Mouse (Mus musculus): ENCODE measurements at regions not wholly inside any gene's neighbourhood (a gene's known extent, or its start where the extent isn't known, plus 50 kb on each side); places are given as distances from the start of the nearest gene placed in this dataset.

- H3K9me3 ChIP-seq (ENCODE audit: control insufficient read depth, insufficient read depth, low read depth, low read length), result no peaks in the 10 kb centered on the region
- in situ Hi-C loops (cut with MboI; ENCODE audit: low sequenced_read_pairs in 2 of 2, unreplicated experiment in 2 of 2), result no loop called here
- no peak for DNase-seq (ENCODE audit: low read depth, low spot score)
Observed at GRCm38 (mm10) chr16:27962811-27963210, 574.1 kb downstream of the Ccdc50 start.

GRCm38 (mm10) chr16:27978730-27979440 is 590.2 kb downstream of the Ccdc50 start:
- Histone ChIP-seq H3K27ac (ENCODE audit: insufficient read depth, low read depth, low read length, poor library complexity, severe bottlenecking) (no peak overlapping the region), H3K4me1 (ENCODE audit: control insufficient read depth in 2 of 2, insufficient read depth in 2 of 2, low read length in 2 of 2, poor library complexity in 1 of 2) (no peaks in the 10 kb centered on the region), H3K4me3 (ENCODE audit: insufficient read depth in 1 of 2, low read depth in 1 of 2, low read length in 2 of 2, poor library complexity in 1 of 2, severe bottlenecking in 1 of 2) (no peak overlapping the region), H3K9ac (ENCODE audit: insufficient read depth, low read depth, low read length, poor library complexity, severe bottlenecking) (no peak overlapping the region), H3K9me3 (ENCODE audit: control insufficient read depth, insufficient read depth, low read depth, low read length) (no peaks in the 10 kb centered on the region), H3K36me3 (ENCODE audit: control insufficient read depth, insufficient read depth, low read length, poor library complexity, severe bottlenecking) (no peaks in the 10 kb centered on the region)
- TF ChIP-seq HCFC1 (IDR thresholded peaks at IDR 0.05; ENCODE audit: borderline replicate concordance, insufficient read depth, low read length), result no peak
- TF ChIP-seq ZC3H11A (IDR thresholded peaks at IDR 0.05; ENCODE audit: borderline replicate concordance, low read depth, low read length), result no peak
- no peak for TF ChIP-seq ZNF384 (IDR thresholded peaks at IDR 0.05; ENCODE audit: low read depth, low read length)
- TF ChIP-seq CHD2 (IDR thresholded peaks at IDR 0.05; ENCODE audit: low read depth, low read length), result no peak
- TF ChIP-seq MAFK (IDR thresholded peaks at IDR 0.05; ENCODE audit: insufficient read depth, low read depth, low read length), result no peak
- DNase-seq (ENCODE audit: low read depth, low spot score), result no peak
- in situ Hi-C loops (cut with MboI; ENCODE audit: low sequenced_read_pairs in 2 of 2, unreplicated experiment in 2 of 2), result no loop called here

More at GRCm38 (mm10) chr16:27962811-27963210, 574.1 kb downstream of the Ccdc50 start:
- no peaks in the 10 kb centered on the region for H3K4me1 ChIP-seq (ENCODE audit: control insufficient read depth in 2 of 2, insufficient read depth in 2 of 2, low read length in 2 of 2, poor library complexity in 1 of 2)
- H3K36me3 ChIP-seq (ENCODE audit: control insufficient read depth, insufficient read depth, low read length, poor library complexity, severe bottlenecking), result no peaks in the 10 kb centered on the region
- no peak overlapping the region for H3K27ac ChIP-seq (ENCODE audit: insufficient read depth, low read depth, low read length, poor library complexity, severe bottlenecking)
- TF ChIP-seq HCFC1 (IDR thresholded peaks at IDR 0.05; ENCODE audit: borderline replicate concordance, insufficient read depth, low read length) (no peak), ZNF384 (IDR thresholded peaks at IDR 0.05; ENCODE audit: low read depth, low read length) (no peak), ZC3H11A (IDR thresholded peaks at IDR 0.05; ENCODE audit: borderline replicate concordance, low read depth, low read length) (no peak), CHD2 (IDR thresholded peaks at IDR 0.05; ENCODE audit: low read depth, low read length) (no peak), MAFK (IDR thresholded peaks at IDR 0.05; ENCODE audit: insufficient read depth, low read depth, low read length) (no peak)
- no peak overlapping the region for H3K9ac ChIP-seq (ENCODE audit: insufficient read depth, low read depth, low read length, poor library complexity, severe bottlenecking)
- no peak overlapping the region for H3K4me3 ChIP-seq (ENCODE audit: insufficient read depth in 1 of 2, low read depth in 1 of 2, low read length in 2 of 2, poor library complexity in 1 of 2, severe bottlenecking in 1 of 2)

- Histone ChIP-seq H3K4me3 (ENCODE audit: insufficient read depth in 1 of 2, low read depth in 1 of 2, low read length in 2 of 2, poor library complexity in 1 of 2, severe bottlenecking in 1 of 2) (no peak overlapping the region), H3K9me3 (ENCODE audit: control insufficient read depth, insufficient read depth, low read depth, low read length) (no peaks in the 10 kb centered on the region), H3K9ac (ENCODE audit: insufficient read depth, low read depth, low read length, poor library complexity, severe bottlenecking) (no peak overlapping the region), H3K4me1 (ENCODE audit: control insufficient read depth in 2 of 2, insufficient read depth in 2 of 2, low read length in 2 of 2, poor library complexity in 1 of 2) (no peaks in the 10 kb centered on the region), H3K27ac (ENCODE audit: insufficient read depth, low read depth, low read length, poor library complexity, severe bottlenecking) (no peak overlapping the region), H3K36me3 (ENCODE audit: control insufficient read depth, insufficient read depth, low read length, poor library complexity, severe bottlenecking) (no peaks in the 10 kb centered on the region)
- DNase-seq (ENCODE audit: low read depth, low spot score), result no peak
- in situ Hi-C loops (cut with MboI; ENCODE audit: low sequenced_read_pairs in 2 of 2, unreplicated experiment in 2 of 2), result no loop called here
- TF ChIP-seq MAFK (IDR thresholded peaks at IDR 0.05; ENCODE audit: insufficient read depth, low read depth, low read length) (peak; percentile 69), HCFC1 (IDR thresholded peaks at IDR 0.05; ENCODE audit: borderline replicate concordance, insufficient read depth, low read length) (no peak), ZC3H11A (IDR thresholded peaks at IDR 0.05; ENCODE audit: borderline replicate concordance, low read depth, low read length) (no peak)
Observed at GRCm38 (mm10) chr16:28015276-28015897, 626.7 kb downstream of the Ccdc50 start.

GRCm38 (mm10) chr16:28018311-28018710 is 629.6 kb downstream of the Ccdc50 start:
- TF ChIP-seq ZC3H11A (IDR thresholded peaks at IDR 0.05; ENCODE audit: borderline replicate concordance, low read depth, low read length) (no peak), ZNF384 (IDR thresholded peaks at IDR 0.05; ENCODE audit: low read depth, low read length) (no peak), MAFK (IDR thresholded peaks at IDR 0.05; ENCODE audit: insufficient read depth, low read depth, low read length) (no peak), HCFC1 (IDR thresholded peaks at IDR 0.05; ENCODE audit: borderline replicate concordance, insufficient read depth, low read length) (no peak), CHD2 (IDR thresholded peaks at IDR 0.05; ENCODE audit: low read depth, low read length) (no peak)

More at GRCm38 (mm10) chr16:28018311-28018710, 629.6 kb downstream of the Ccdc50 start:
- Histone ChIP-seq H3K4me1 (ENCODE audit: control insufficient read depth in 2 of 2, insufficient read depth in 2 of 2, low read length in 2 of 2, poor library complexity in 1 of 2) (no peaks in the 10 kb centered on the region), H3K27ac (ENCODE audit: insufficient read depth, low read depth, low read length, poor library complexity, severe bottlenecking) (no peak overlapping the region), H3K9me3 (ENCODE audit: control insufficient read depth, insufficient read depth, low read depth, low read length) (no peaks in the 10 kb centered on the region), H3K4me3 (ENCODE audit: insufficient read depth in 1 of 2, low read depth in 1 of 2, low read length in 2 of 2, poor library complexity in 1 of 2, severe bottlenecking in 1 of 2) (no peak overlapping the region), H3K9ac (ENCODE audit: insufficient read depth, low read depth, low read length, poor library complexity, severe bottlenecking) (no peak overlapping the region), H3K36me3 (ENCODE audit: control insufficient read depth, insufficient read depth, low read length, poor library complexity, severe bottlenecking) (no peaks in the 10 kb centered on the region)
- no peak for DNase-seq (ENCODE audit: low read depth, low spot score)
- in situ Hi-C loops (cut with MboI; ENCODE audit: low sequenced_read_pairs in 2 of 2, unreplicated experiment in 2 of 2), result no loop called here
